Mouse (Mus musculus) stomach, postnatal 0 days (tissue): Measurements from ENCODE around the gene BC017158. TPM values are rescaled to one million over a fixed set of nuclear protein-coding genes. Genes with fewer than 3 reads are reported as not detected.

Experiments
- ATAC-seq: fragments of 200-750 bp; cut with Nextera tagmentation; 2 replicates; pipeline ENCODE4 v1.8.0; 2017; ENCODE audit not compliant: low FRiP score, low TSS enrichment
- DNase-seq: peaks from one replicate; pipeline ENCODE4 v3.0.0-alpha.2; 2016; ENCODE audit warnings: low spot score
- H3K27ac ChIP-seq: fragments of 300-500 bp; sonication (generic); replicated peaks from 2 replicates; pipeline ENCODE4 v1.5.1; 2014; ENCODE audit warnings: mild to moderate bottlenecking, control low read depth
- H3K27me3 ChIP-seq: fragments of 300-500 bp; sonication (generic); 2 replicates; pipeline ENCODE4 v1.6.1; 2014; ENCODE audit warnings: low read length; ENCODE audit not compliant: control insufficient read depth, insufficient read depth
- H3K36me3 ChIP-seq: fragments of 300-500 bp; sonication (generic); 2 replicates; pipeline ENCODE4 v1.6.1; 2014; ENCODE audit warnings: low read length, mixed read lengths; ENCODE audit not compliant: control insufficient read depth, insufficient read depth
- H3K4me1 ChIP-seq: fragments of 300-500 bp; sonication (generic); replicated peaks from 2 replicates; pipeline ENCODE4 v1.6.1; 2014; ENCODE audit warnings: antibody characterized with exemption; ENCODE audit not compliant: control insufficient read depth, insufficient read depth
- H3K4me2 ChIP-seq: fragments of 300-500 bp; sonication (generic); replicated peaks from 2 replicates; pipeline ENCODE4 v1.6.1; 2014; ENCODE audit warnings: low read depth, mild to moderate bottlenecking, control low read depth, moderate library complexity
- H3K4me3 ChIP-seq: fragments of 300-500 bp; sonication (generic); 2 replicates; pipeline ENCODE4 v1.5.1; 2014; ENCODE audit warnings: low read depth, low read length, control low read depth
- H3K9ac ChIP-seq: fragments of 300-500 bp; sonication (generic); 2 replicates; pipeline ENCODE4 v1.6.1; 2014; ENCODE audit warnings: mild to moderate bottlenecking, low read length, control low read depth, mixed read lengths
- H3K9me3 ChIP-seq: fragments of 300-500 bp; sonication (generic); 2 replicates; pipeline ENCODE4 v1.6.1; 2016; ENCODE audit warnings: low read length; ENCODE audit not compliant: control insufficient read depth
- CTCF ChIP-seq: IDR thresholded peaks from 2 replicates; pipeline ENCODE4 v1.5.1; 2016; ENCODE audit warnings: antibody characterized with exemption, low read depth, mild to moderate bottlenecking, moderate library complexity
- EP300 ChIP-seq: optimal IDR thresholded peaks from 2 replicates; pipeline ENCODE3; 2016; ENCODE audit warnings: antibody characterized with exemption
- WGBS: fragments of 180-500 bp; shearing (Covaris S2); extraction: QIAGEN DNeasy Blood & Tissue Kit; methylation state at CpG from one replicate; pipeline ENCODE4 v1.1.7; 2014; 5-methylcytosine and 5-hydroxymethylcytosine counted together
- polyA plus RNA-seq: library from polyadenylated mRNA; unstranded; fragments of >200 nt; fragmentation: Nextera tagmentation; extraction: Ambion mirVana; gene quantifications from 2 replicates; pipeline ENCODE4 v1.2.1, GENCODE M21; 2015

BC017158 gene
- polyA plus RNA-seq, 1 experiment from 2014 or later, result 17.0 TPM

GRCm38 (mm10) chr7:128282532-128283244 is 15.3 kb downstream of the BC017158 start:
- H3K9me3 ChIP-seq, result no peaks in the 10 kb centered on the region
- H3K27me3 ChIP-seq, result no peaks in the 10 kb centered on the region
- 43% methylated on average over 7 of the region's 7 CpGs for WGBS
- H3K27ac ChIP-seq, result no peak overlapping the region
- H3K36me3 ChIP-seq, result peaks cover 12% of the 10 kb centered on the region
- H3K4me1 ChIP-seq, result no peaks in the 10 kb centered on the region
- H3K9ac ChIP-seq, result no peak overlapping the region
- H3K4me2 ChIP-seq, result no peak overlapping the region
- H3K4me3 ChIP-seq, result no peak overlapping the region
- no peak for DNase-seq
- TF ChIP-seq EP300 (no peak), CTCF (no peak)
- no peak; the same call in 1 of the 2 replicates for ATAC-seq

DNA sequence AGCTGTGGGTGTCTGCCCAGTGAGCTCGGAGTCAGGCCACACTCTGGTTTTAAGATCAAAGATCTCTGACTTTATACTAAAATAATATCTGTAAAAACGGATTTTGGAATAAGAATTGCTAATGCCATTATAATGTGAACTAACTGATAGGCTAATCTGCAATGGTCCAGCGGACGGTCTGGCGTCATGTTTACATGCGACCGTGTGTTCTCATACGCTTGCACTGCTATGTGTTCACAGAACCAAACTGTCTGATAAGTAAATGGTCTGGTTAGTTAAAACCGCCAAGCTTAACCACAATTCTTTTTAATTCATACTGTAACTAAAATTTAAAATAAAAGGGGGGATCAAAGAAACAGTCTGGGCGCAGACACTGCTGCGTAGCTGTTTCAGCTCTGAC is 16.2 kb downstream of the BC017158 start:
- Histone ChIP-seq H3K4me1 (no peaks in the 10 kb centered on the region), H3K9ac (no peak overlapping the region), H3K36me3 (peaks cover 6% of the 10 kb centered on the region), H3K4me2 (no peak overlapping the region), H3K27ac (no peak overlapping the region), H3K27me3 (no peaks in the 10 kb centered on the region), H3K4me3 (no peak overlapping the region), H3K9me3 (no peaks in the 10 kb centered on the region)
- no peak for DNase-seq
- WGBS, result 86% methylated on average over 11 of the region's 11 CpGs
- TF ChIP-seq EP300 (no peak), CTCF (no peak)
- no peak for ATAC-seq

GRCm38 (mm10) chr7:128279750-128280149 is 18.2 kb downstream of the BC017158 start:
- H3K9me3 ChIP-seq, result no peaks in the 10 kb centered on the region
- H3K36me3 ChIP-seq, result peaks cover 20% of the 10 kb centered on the region; the same call in 1 of the 2 replicates
- no peak overlapping the region for H3K4me2 ChIP-seq
- no peaks in the 10 kb centered on the region for H3K27me3 ChIP-seq
- no peaks in the 10 kb centered on the region for H3K4me1 ChIP-seq
- WGBS, result 75% methylated on average over 4 of the region's 4 CpGs
- 0 out of 2 replicates have a peak overlapping the region, but pooled peaks have one; percentile 25 for H3K27ac ChIP-seq
- ATAC-seq (no peak; the same call in 1 of the 2 replicates), DNase-seq (no peak)
- no peak overlapping the region for H3K4me3 ChIP-seq
- TF ChIP-seq EP300, result no peak
- no peak for TF ChIP-seq CTCF
- no peak overlapping the region for H3K9ac ChIP-seq

- TF ChIP-seq CTCF, result no peak
- no peak overlapping the region for H3K9ac ChIP-seq
- H3K36me3 ChIP-seq, result peaks cover 20% of the 10 kb centered on the region; the same call in 1 of the 2 replicates
- no peak overlapping the region for H3K27ac ChIP-seq
- no peaks in the 10 kb centered on the region for H3K4me1 ChIP-seq
- no peak overlapping the region for H3K4me2 ChIP-seq
- H3K27me3 ChIP-seq, result no peaks in the 10 kb centered on the region
- 95% methylated on average over 6 of the region's 6 CpGs for WGBS
- DNase-seq, result no peak
- no peaks in the 10 kb centered on the region for H3K9me3 ChIP-seq
- H3K4me3 ChIP-seq, result no peak overlapping the region
- ATAC-seq, result no peak
Measured at GRCm38 (mm10) chr7:128276051-128276450, 21.9 kb downstream of the BC017158 start.

GRCm38 (mm10) chr7:128271496-128271895 is 26.5 kb downstream of the BC017158 start:
- Histone ChIP-seq H3K9me3 (no peaks in the 10 kb centered on the region), H3K36me3 (peaks cover 13% of the 10 kb centered on the region; the same call in 1 of the 2 replicates), H3K27ac (no peak overlapping the region), H3K4me3 (no peak overlapping the region), H3K4me2 (no peak overlapping the region), H3K9ac (no peak overlapping the region), H3K4me1 (no peaks in the 10 kb centered on the region), H3K27me3 (no peaks in the 10 kb centered on the region)
- 92% methylated on average over 9 of the region's 9 CpGs for WGBS
- DNase-seq (no peak), ATAC-seq (no peak)
- TF ChIP-seq CTCF (no peak), EP300 (no peak)

GRCm38 (mm10) chr7:128270431-128270850 is 27.5 kb downstream of the BC017158 start:
- Histone ChIP-seq H3K9me3 (no peaks in the 10 kb centered on the region), H3K36me3 (peaks cover 4% of the 10 kb centered on the region; the same call in 1 of the 2 replicates), H3K27ac (no peak overlapping the region), H3K27me3 (no peaks in the 10 kb centered on the region), H3K4me2 (no peak overlapping the region), H3K9ac (no peak overlapping the region), H3K4me3 (no peak overlapping the region), H3K4me1 (no peaks in the 10 kb centered on the region)
- WGBS, result 34% methylated on average over 13 of the region's 13 CpGs
- peak; percentile 81 for DNase-seq
- ATAC-seq, result peak; percentile 86
- TF ChIP-seq EP300 (no peak), CTCF (no peak)
